Mouse (Mus musculus): ENCODE measurements at regions not wholly inside any gene's neighbourhood (a gene's known extent, or its start where the extent isn't known, plus 50 kb on each side); places are given as distances from the start of the nearest gene placed in this dataset. TPM values are rescaled to one million over a fixed set of nuclear protein-coding genes. Genes with fewer than 3 reads are reported as not detected.

DNA sequence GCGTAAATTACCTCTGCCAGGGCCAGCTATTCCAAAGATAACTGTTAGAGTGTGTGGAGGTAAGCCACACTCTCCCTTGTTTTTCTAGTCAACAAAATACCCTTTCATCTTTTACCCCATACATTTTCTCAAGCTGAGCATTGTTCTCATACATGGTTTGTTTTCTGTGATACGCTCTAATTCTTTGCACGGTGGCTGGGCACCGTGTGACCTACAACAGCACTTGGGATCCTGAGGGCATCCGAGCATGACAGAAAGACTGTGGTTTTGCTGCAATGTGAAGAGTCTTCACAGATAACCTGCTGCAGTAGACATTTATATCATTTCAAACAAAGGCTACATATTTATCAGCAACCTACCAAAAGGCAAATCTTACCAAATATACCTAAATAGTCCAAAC lies 55.1 kb upstream of the Cnr1 start:
- no peak overlapping the region for H3K9ac ChIP-seq (replicated peaks; ENCODE audit: low read length)
- no peak overlapping the region for H3K4me3 ChIP-seq (ENCODE audit: low read depth, low read length)
- DNase-seq (ENCODE audit: low spot score) (no peak), ATAC-seq (replicated peaks; ENCODE audit: insufficient number of reproducible peaks, low FRiP score, low TSS enrichment, low read depth) (no peak)
- 51% methylated on average over 5 of the region's 5 CpGs for WGBS
- no peaks in the 10 kb centered on the region for H3K4me1 ChIP-seq (ENCODE audit: control insufficient read depth, insufficient read depth, low read length)
- H3K4me2 ChIP-seq (ENCODE audit: low read depth, low read length), result no peak overlapping the region
- H3K36me3 ChIP-seq (replicated peaks; ENCODE audit: control insufficient read depth, insufficient read depth, low read depth, low read length), result no peaks in the 10 kb centered on the region
- H3K27ac ChIP-seq (replicated peaks; ENCODE audit: low read depth, low read length), result no peak overlapping the region
- H3K27me3 ChIP-seq (ENCODE audit: control insufficient read depth, insufficient read depth, low read length), result no peaks in the 10 kb centered on the region
- H3K9me3 ChIP-seq (replicated peaks; ENCODE audit: control insufficient read depth, low read length), result no peaks in the 10 kb centered on the region

Small RNA genes in the stretch of these regions (microRNA-seq; reads per million reads assigned to microRNA genes)
- gene Gm23304 (ENCODE audit: borderline number of aligned reads), result not detected
